Mouse (Mus musculus): ENCODE results near the gene Morn1. TPM values are rescaled to one million over a fixed set of nuclear protein-coding genes. Genes with fewer than 3 reads are reported as not detected.
A peak's percentile ranks its signal among the peaks of the same experiment; 100 is the strongest.

The Morn1 gene
- total RNA-seq, 2 experiments from 2014 or later, result 0.62 to 4.7 TPM

DNA sequence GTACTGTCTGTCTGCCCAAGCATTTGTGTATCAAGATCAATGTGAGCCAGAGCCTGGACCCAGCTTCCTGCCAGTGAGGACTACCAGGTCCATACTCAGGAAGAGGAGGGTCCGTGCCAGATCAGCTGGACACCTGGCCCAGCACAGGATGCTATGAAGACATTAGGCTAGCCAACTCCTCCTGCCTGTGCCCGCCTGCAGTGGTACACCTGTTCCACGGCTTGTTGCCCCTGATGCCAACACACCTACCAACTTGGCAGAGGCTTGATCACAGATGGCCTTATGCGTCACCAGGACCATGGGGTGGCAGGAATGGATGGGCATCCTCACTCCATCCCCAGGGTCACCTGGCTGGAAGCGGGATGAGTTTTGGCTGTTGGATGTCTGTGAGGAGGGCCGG is 66.1 kb downstream of the Morn1 start:
- no peak for ATAC-seq (replicated peaks; ENCODE audit: poor library complexity, severe bottlenecking)

DNA sequence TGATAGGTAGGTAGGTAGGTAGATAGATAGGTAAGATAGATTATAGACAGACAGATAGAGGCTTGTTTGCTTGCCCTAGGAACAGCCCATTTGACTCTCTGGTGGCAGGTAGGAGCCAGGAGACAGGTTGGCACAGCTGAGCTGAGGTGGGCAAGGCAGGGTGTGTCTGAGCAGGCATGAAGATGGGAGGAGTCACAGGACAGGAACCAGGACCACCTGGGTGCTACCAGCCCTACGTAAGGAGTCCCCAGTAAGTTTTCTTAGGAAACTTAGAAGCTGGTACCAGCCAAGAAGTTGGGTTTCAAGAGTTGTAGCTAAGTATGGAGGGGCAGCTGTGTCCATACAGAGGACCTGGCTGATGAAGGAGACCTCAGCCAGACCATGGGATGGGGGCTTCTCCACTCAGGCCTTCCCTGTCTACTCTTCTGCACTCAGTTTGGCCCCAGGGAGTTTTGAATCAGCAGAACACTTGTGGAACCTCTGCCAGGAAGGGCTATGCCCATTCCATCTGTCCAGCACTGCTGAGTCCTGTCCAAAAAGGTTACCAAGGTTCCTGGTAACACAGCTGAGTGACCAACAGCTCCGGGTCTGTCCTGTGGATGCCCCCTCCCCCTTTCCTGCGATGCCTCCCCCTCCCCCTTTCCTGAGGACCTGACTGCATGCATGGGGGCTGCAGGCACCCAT is 67.2 kb downstream of the Morn1 start:
- no peak for ATAC-seq (replicated peaks; ENCODE audit: poor library complexity, severe bottlenecking)

DNA sequence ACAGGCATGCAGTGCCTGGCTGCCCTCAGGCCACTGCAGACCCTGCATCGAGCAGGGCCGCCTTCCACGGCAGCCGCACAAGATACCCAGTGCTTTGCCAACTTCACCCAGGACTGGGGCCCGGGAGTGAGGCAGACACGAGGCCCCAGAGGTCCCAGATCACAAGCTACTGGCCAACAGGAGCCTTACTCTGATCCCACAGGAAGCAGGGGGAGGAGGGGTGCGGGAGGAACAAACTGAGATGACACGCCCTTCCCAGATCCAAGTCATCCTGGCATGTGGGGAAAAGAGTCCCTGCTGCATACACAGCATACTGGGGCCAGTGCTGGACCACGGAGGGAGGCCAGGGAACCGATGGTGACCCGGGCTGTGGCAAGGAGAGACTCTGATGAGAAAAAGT is 68.6 kb downstream of the Morn1 start:
- no peak for ATAC-seq (replicated peaks; ENCODE audit: poor library complexity, severe bottlenecking)

DNA sequence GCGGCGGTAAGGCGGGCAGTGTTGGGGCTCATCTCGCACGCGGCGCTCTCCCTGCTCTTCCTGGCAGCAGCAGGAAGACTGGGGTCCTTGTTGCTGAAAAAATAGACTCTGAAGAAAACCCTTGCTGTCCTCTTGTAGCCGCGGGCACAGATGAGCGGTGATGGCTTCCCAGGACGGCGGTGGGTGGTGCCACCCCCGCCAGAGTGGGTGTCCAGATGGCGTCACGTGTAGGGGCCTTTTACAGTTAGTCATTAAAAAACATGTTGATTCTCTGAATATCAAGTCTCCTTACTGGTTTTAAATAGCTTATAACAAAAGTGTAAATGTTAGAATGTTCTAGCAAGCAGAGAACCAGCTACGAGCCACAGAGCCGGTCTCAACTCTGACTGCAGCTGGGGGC is 70.4 kb downstream of the Morn1 start:
- no peak for ATAC-seq (replicated peaks; ENCODE audit: poor library complexity, severe bottlenecking)

DNA sequence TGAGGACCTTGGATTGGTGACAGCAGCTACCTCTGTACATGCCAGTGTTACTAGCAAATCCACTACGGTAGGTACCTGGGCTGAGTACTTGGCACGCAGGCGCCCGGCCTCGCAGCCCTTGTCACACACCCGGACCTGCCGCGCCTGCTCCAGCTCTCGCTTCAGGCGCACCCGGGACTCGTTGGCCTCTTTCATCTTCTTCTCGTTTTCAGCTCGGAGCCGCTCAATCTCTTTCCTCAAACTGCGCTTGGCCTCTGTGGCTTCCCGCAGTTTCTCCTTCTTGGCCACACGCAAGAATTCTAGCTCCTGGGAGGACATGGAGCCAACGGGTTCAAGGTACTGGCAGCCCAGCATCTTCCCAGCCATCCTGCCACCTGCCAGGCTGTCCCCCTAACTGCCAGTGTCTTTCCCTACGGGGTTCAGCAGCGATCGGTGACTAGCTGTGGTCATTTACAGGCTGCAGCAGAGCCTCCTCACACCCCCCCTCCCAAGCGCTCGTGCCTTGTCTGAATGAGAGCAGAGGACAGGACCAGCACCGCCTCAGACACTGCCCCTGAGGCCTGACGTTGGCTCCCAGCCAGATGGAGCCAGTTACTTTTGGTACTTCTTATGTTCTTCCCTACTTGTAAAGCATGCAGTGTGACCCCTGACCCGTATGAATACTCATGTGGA is 71.6 kb downstream of the Morn1 start:
- ATAC-seq (replicated peaks; ENCODE audit: poor library complexity, severe bottlenecking), result no peak

DNA sequence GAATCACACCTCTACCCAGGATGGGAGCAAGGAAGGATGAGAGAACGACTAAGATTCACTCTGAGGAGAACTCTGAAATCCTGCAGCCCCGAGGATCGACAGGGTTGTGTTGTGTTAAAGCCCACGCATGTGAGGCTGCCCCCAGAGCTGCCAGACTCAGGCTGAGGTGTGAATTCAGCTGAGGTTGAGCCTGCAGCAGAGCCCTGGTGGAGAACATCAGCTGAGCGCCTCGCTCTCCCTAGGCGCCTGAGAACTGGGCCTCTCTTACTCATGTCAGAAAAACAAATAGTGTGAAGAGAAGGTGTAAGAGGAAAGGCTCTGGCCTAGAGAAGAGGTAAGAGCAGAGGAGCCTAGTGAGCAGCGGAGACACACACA is 72.2 kb downstream of the Morn1 start:
- ATAC-seq (replicated peaks; ENCODE audit: poor library complexity, severe bottlenecking), result no peak

DNA sequence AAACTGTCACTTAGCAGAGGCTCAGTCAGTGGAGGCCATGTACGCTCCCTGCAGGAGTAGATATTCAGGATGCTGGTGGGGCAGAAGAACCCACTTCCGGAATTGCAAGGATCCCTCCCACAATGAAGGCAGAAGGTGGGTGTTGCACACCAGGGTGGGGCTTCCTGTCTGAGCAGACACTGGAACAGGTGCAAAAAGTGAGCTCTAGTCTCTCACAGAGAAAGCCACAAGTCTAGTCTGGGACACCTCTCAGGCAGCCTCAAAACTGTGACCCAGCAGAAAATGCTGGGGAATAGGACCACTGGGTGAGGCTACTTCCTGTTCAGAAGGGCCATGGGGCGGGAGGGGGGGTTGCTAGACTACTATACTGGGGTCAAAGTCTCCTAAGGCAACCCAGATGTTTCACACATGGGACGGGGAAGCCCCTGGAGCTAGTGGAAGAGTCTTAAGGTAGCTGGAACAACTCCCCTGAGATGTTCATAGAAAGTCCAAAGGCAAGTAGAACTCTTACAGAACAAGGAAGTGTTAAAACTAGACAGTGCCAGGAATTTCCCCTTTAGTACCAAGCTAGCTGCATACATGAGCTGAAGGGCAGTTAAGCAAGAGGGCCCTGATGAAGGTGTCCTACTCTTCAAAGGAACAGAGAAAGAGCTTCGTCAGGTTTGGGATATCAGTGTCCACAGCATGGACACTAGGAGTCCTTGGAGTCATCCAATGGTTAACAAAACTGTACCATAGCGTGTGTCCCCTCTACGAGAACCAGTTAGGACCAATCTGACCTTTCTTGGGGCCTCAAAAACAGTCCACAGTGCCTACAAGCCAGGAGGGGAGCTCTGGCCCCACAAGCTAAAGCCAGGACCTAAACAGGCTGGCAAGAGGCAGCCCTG is 76.3 kb downstream of the Morn1 start:
- ATAC-seq (replicated peaks; ENCODE audit: poor library complexity, severe bottlenecking), result peak; percentile 76

DNA sequence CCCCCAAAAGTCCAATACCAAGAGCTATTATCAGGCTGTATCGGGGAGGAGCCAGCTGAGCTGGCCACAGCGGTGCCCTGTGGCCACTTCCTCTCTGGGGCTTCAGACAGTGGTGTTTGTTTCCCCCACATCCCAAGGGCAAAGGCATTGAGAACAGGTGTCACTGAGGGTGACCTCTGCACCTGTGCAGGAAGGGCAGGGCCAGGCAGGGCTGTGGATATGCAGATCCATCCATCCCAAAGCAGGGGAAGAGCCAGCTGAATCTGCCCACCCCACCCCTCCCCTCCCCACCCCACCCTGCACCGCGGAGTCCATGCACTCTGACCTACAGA is 76.9 kb downstream of the Morn1 start:
- peak; percentile 36 for ATAC-seq (replicated peaks; ENCODE audit: poor library complexity, severe bottlenecking)

DNA sequence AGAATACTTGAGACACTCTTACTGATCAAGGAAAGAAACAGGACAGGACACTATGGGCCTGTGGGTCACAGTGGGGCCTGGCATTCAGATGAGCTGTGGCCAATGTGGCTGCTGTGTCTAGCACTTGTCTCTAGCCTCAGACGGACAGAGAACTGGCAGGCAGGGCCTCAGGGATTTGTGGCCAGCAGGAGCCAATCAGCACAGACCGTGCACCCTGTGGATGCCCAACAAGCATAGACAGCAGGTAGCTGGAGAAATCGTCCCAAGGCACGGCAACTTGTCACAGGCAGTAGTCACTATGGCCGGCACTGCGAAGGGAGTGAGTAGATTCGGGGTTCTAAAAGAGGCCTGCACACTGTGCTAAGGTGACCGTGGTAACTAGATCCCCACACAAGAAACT is 77.3 kb downstream of the Morn1 start:
- ATAC-seq (replicated peaks; ENCODE audit: poor library complexity, severe bottlenecking), result no peak

DNA sequence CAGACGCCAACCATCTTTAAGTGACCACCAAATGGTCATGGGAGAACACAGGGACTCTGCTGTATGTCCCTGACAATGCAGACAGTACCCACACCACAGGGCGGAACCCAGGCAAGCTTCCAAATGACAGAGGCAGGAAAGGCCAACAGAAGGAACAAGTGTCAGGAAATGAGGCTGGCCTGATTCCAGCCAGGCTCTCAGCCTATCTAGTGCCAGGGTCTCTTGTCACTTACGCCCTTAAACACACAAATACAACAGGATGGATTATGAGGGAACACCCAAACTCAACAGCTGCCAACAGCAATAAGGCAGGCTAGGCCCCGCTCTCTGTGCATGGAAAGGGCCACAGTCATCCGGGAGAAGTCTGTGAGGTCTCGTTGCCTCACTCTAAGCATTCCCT is 78.2 kb downstream of the Morn1 start:
- peak; percentile 26 for ATAC-seq (replicated peaks; ENCODE audit: poor library complexity, severe bottlenecking)

DNA sequence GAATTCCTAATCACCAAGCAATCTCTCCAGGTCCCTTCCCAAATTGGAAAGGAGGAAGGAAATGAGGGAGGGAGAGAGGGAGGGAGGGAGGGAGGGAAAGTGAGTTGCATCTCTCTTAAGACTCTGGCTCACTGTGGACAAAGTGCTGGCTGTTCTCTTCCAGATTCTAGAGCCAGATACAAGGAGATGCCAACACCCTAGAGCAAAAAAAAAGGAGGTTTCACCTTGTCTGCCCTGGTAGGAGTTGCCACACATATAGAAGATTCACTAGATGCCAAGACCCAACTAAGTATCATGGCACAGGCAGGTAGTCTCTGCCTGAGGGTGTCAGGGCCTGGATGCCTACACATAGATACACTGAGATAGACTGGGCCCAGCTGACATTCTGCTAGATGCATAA is 79.5 kb downstream of the Morn1 start:
- no peak for ATAC-seq (replicated peaks; ENCODE audit: poor library complexity, severe bottlenecking)

DNA sequence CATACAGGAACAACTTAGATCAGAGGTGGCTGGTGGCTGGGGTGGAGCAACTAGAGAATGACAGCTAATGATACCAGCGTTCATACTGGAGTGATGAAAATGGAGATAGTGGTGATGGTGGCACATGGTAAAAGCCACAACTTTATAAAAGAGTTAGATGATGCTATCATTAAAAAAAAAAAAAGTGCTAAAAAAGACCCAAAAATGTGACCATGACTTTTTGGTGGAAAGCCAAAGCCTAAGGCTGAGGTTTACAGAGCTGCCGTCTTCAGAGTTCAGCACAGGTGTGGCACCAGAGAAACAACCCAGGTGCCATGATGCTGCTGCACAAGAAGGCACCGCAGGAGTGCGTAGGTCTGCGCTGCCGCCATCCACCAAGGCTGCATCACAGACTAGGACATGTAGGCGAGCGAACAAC is 82.5 kb downstream of the Morn1 start:
- ATAC-seq (replicated peaks; ENCODE audit: poor library complexity, severe bottlenecking), result no peak

DNA sequence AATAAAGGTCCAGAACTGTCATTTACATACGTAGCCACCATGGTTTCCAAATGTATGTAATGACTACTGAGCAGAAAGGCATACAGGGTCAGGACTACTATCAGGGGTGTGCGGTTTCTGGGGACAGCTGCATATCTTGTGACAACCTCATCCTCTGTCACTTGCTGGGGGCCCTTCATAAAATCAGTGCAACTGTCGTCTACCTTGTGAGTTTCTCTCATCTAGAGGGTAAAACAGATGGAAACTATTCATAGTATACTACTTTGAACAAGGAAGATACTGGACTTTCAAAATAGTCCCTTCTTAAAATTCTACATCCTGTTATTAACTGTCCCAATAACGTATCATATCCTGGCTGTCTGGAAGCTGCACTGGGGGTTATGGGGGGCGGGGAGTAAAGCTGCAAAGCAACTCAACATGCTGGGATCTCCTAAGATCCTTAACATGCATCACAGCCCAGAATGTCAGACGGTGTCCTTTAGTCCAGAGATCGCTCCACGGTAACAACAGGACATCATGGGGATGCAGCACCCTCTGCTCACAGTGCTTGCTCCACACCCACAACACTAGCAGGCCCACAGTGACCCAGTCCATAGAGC is 84.3 kb downstream of the Morn1 start:
- ATAC-seq (replicated peaks; ENCODE audit: poor library complexity, severe bottlenecking), result no peak

DNA sequence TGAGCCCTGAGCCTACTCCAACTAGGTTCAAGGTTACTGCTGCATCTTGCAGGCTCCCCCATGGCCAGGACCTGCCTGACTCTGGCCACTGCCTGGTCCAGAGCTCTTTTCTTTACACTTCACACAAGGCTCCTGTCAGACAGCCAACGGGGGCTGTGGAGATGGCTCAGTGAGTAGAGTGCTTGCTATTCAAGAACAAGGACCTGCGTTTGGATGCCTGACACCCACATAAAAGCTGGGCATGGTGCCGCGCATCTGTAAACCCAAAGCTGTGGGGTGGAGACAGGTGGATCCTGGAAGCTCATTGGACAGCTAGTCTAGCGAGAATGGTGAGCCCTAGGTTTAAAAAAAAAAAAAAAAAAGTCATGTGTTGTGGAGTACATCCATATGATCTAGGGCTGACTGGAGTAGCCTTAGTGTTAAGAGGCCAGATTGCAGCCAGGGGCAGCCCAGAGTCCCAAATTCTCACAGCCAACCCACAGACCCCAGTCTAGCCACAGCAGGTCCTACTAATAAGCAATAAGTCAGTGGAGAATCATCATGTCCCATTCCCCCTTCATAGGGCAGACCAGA is 85.7 kb downstream of the Morn1 start:
- no peak for ATAC-seq (replicated peaks; ENCODE audit: poor library complexity, severe bottlenecking)

DNA sequence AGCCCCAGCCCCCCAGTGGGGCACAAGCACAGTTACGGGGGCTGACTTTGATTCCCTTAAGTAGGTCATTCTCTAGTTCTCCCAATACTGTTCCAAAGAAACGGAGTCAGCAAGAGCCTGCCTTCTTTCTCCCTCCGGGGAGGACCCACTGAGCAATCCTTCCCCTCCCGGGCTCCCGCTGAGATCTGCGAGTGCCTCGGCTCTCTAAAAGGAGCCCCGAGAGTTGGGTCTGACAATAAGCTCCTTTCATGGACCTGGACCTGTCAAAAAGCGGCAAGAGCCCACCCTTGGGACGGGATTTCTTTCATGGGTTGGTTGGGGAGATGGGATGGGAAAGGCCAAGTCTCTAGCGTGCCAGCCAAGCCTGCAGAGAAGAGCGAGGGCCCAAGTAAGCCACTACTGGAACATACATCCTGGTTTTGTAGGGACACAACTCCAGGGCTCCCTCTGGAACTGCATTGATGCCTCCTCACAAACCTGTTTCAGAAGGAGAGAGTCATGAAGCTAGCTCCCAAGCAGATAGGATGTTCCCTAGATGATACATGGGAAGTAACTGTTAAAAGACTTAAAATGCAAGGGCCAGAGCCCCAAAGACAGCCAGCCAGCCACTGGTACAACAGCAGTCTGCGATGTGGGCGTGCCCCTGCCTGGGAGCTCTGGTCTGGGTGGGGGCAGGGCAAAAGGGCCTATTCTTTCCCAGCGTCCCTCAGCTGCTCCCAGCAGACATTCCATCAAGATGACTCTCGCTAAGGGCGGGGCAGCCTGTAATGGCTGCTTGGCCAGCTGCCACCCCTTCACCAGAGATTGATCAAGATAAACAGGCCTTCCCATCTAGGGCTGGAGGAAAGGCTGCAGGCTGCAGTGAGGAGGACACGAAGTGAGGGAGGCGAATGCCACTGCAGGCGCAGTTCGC is 86.8 kb downstream of the Morn1 start:
- no peak for ATAC-seq (replicated peaks; ENCODE audit: poor library complexity, severe bottlenecking)

DNA sequence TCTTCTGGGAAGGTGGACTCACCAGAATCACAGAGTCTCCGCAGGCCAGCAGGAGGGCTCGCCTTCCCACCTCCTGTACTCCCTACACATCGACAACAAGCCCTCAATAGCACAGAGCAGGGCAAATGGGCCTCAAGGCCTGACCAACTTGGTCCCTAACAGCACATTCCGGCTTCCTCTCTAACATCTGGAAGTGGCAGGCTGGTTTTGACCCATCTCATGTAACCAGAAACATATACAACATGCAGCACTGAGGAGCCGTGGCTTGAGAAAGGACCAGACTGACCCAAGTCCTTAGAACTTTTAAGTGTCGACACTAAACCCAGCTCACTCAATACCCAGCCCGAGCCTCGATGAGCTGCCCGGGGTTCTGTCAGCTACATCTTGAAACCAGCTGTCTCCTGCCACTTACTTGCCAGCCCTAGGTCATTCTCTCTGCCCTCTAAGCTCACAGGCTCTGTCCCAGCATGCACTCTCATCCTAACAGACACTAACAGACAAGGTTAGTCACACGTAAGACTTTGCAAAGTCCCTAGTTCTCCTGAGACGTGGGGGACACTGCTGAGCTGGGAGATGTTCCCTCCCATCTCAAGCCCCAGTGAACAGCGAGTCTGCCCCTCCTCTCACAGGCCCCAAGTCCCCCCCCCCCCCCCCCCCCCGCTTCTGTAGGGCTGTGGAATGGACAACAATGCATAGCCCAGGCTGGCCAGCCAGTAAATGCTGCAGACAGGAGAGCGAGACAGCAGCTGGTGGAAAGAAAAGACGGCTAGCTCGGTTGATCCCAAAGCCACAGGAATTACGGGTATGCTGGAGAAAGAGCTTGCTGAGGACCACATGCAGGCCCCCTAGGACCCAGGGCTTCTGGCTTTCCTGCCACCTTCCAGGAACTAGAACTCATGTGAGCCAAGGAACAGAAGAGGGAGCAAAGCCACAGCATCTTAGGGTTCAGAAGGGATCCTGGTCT is 87.7 kb downstream of the Morn1 start:
- ATAC-seq (replicated peaks; ENCODE audit: poor library complexity, severe bottlenecking), result no peak

DNA sequence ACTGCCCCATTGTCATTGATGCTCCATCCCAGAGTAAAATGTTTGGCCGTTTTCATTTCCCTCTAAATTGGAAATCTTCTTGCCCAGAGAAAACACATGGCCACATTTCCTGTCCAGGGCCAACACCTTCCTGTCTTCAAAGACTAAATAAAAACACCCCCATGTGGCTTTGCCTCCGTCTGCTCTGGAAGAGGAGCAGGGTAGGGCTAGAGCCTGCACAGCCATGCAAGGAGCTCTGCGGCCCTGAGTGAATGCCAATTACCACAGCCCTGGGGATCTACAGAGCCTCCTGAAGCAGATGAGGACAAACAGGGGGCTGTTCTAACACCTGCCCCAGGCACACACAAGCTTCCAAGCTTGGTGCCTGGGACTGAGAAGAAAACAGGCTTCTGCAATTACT is 89.8 kb downstream of the Morn1 start:
- ATAC-seq (replicated peaks; ENCODE audit: poor library complexity, severe bottlenecking), result no peak

DNA sequence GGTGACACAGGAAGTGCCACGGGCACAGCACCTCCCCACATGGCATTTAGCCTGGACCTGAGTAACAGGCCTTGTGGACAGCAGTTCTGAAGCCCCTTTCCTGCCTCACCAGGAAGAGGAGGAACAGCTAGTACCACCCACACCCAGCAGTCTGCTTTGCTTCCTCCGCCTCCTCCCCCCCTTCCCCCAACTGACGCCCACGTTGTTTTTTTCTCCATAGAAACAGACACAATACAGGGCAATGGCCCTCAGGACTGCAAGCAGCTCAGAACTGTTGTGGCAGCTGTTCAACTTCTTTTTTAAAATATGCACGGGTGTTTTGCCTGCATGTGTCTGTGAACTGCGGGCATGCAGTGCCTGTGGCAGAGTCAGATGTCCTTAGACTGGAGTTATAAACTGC is 91.9 kb downstream of the Morn1 start:
- ATAC-seq (replicated peaks; ENCODE audit: poor library complexity, severe bottlenecking), result peak; percentile 82

Data from granulocyte monocyte progenitor cell, adult 5-6 weeks (primary cell).